8 mouse cellular contexts compared by ENCODE assay signal in genomic region chr15:12801142-12801506, GRCm38 (mm10). TPM values are rescaled to one million over a fixed set of nuclear protein-coding genes. Genes with fewer than 3 reads are reported as not detected.
DNase-seq lines count a peak whose midpoint lies in the region; ATAC-seq and TF ChIP-seq lines count a peak whose summit lies in the region.
"Not testable (repeated sequence)": the region's sequence is repeated elsewhere in the genome, so short reads cannot be mapped to it uniquely, and the experiment has no call there.

No protein-coding gene starts in this region.

- H3K4me1 ChIP-seq in MEL (ENCODE audit: control insufficient read depth in 1 of 2, insufficient read depth in 2 of 2, low read length in 2 of 2); heart, embryonic 12.5 days (replicated peaks); heart, embryonic 16.5 days (ENCODE audit: control insufficient read depth, insufficient read depth, low read length); small intestine, adult 2 months (ENCODE audit: control insufficient read depth, insufficient read depth, insufficient read length, low read length): not testable (repeated sequence)
- H3K4me1 ChIP-seq in erythroblast, embryonic 14.5 days (ENCODE audit: control insufficient read depth), result peaks cover 15% of the 10 kb centered on the region
- peaks cover 14% of the 10 kb centered on the region for H3K4me1 ChIP-seq in liver, embryonic 12.5 days

- not testable (repeated sequence) for ATAC-seq in heart, embryonic 12.5 days (ENCODE audit: insufficient number of reproducible peaks, low FRiP score); heart, embryonic 16.5 days (replicated peaks; ENCODE audit: extremely low read depth, insufficient read depth, low FRiP score); liver, embryonic 12.5 days

- 72% methylated on average over 2 of the region's 2 CpGs for WGBS in heart, embryonic 12.5 days
- 72% methylated on average over 2 of the region's 2 CpGs for WGBS in heart, embryonic 16.5 days
- WGBS in liver, embryonic 12.5 days (ENCODE audit: insufficient replicate concordance), result 61% methylated on average over 2 of the region's 2 CpGs
- WGBS in small intestine, adult 2 months, result 83% methylated on average over 2 of the region's 2 CpGs

- H3K9me3 ChIP-seq in MEL (replicated peaks; ENCODE audit: insufficient read depth, low read length); erythroblast, embryonic 14.5 days (ENCODE audit: control insufficient read depth, low read length); heart, embryonic 12.5 days (replicated peaks); heart, embryonic 16.5 days (replicated peaks; ENCODE audit: control insufficient read depth, low read length); liver, embryonic 12.5 days (replicated peaks): not testable (repeated sequence)

- not testable (repeated sequence) for TF ChIP-seq EP300 in MEL (IDR thresholded peaks at IDR 0.05; ENCODE audit: low read depth in 1 of 2, low read length in 2 of 2)

- H3K27ac ChIP-seq in MEL (ENCODE audit: control insufficient read depth, low read depth, low read length); heart, embryonic 12.5 days (ENCODE audit: poor library complexity, severe bottlenecking); heart, embryonic 16.5 days (ENCODE audit: low read length); liver, embryonic 12.5 days; small intestine, adult 2 months (ENCODE audit: insufficient read depth, low read depth, low read length): not testable (repeated sequence)

- not testable (repeated sequence) for TF ChIP-seq POLR2A in MEL (IDR thresholded peaks at IDR 0.05; ENCODE audit: control insufficient read depth in 1 of 2, insufficient read depth in 1 of 2, low read depth in 1 of 2, low read length in 2 of 2, poor library complexity in 1 of 2); myocyte (IDR thresholded peaks at IDR 0.05; ENCODE audit: insufficient read length, low read depth); small intestine, adult 2 months (IDR thresholded peaks at IDR 0.05; ENCODE audit: low read depth, low read length)

- TF ChIP-seq RAD21 in MEL (IDR thresholded peaks at IDR 0.05; ENCODE audit: low read depth, low read length), result not testable (repeated sequence)

- not testable (repeated sequence) for H3K36me3 ChIP-seq in MEL (ENCODE audit: control insufficient read depth in 1 of 2, insufficient read depth in 2 of 2, low read length in 2 of 2); heart, embryonic 12.5 days; heart, embryonic 16.5 days (ENCODE audit: control insufficient read depth, insufficient read depth); liver, embryonic 12.5 days; myocyte (ENCODE audit: control insufficient read depth, insufficient read depth); small intestine, adult 2 months (ENCODE audit: control insufficient read depth, insufficient read depth, low read length)
- H3K36me3 ChIP-seq in erythroblast, embryonic 14.5 days (ENCODE audit: control insufficient read depth), result peaks cover 12% of the 10 kb centered on the region

- H3K4me3 ChIP-seq in MEL (ENCODE audit: control insufficient read depth in 1 of 2, insufficient read depth in 1 of 2, low read depth in 2 of 2, low read length in 2 of 2), result peak overlapping the region; percentile 31 to 55
- H3K4me3 ChIP-seq in erythroblast, embryonic 14.5 days (replicated peaks), result peak overlapping the region; percentile 28
- not testable (repeated sequence) for H3K4me3 ChIP-seq in heart, embryonic 12.5 days; heart, embryonic 16.5 days (ENCODE audit: low read length); myocyte
- H3K4me3 ChIP-seq in liver, embryonic 12.5 days, result peak overlapping the region; percentile 10; the same call in 1 of the 2 replicates
- peak overlapping the region; percentile 36; the same call in 1 of the 2 replicates for H3K4me3 ChIP-seq in small intestine, adult 2 months (ENCODE audit: low read depth, low read length)

- not testable (repeated sequence) for H3K9ac ChIP-seq in MEL (ENCODE audit: control insufficient read depth, low read depth, low read length, poor library complexity, severe bottlenecking); heart, embryonic 12.5 days; heart, embryonic 16.5 days (ENCODE audit: low read length); liver, embryonic 12.5 days

- not testable (repeated sequence) for TF ChIP-seq CTCF in MEL (IDR thresholded peaks at IDR 0.05 in 2 of 3, conservative IDR thresholded peaks at IDR 0.05 in 1 of 3; ENCODE audit: control insufficient read depth in 1 of 3, insufficient read depth in 1 of 3, low read depth in 2 of 3, low read length in 3 of 3, poor library complexity in 1 of 3, severe bottlenecking in 1 of 3); small intestine, adult 2 months (IDR thresholded peaks at IDR 0.05; ENCODE audit: extremely low read depth, insufficient read length, insufficient replicate concordance, low read depth, low read length)

- H3K79me2 ChIP-seq in MEL (ENCODE audit: control insufficient read depth, insufficient read depth, low read length, poor library complexity); myocyte (ENCODE audit: control insufficient read depth, insufficient read depth): not testable (repeated sequence)

- H3K27me3 ChIP-seq in MEL (ENCODE audit: control insufficient read depth in 1 of 2, insufficient read depth in 2 of 2, low read length in 2 of 2); erythroblast, embryonic 14.5 days (ENCODE audit: control insufficient read depth); heart, embryonic 12.5 days (replicated peaks); heart, embryonic 16.5 days (ENCODE audit: control insufficient read depth, insufficient read depth, low read length); liver, embryonic 12.5 days (replicated peaks); small intestine, adult 2 months (ENCODE audit: control insufficient read depth, insufficient read depth, low read length): not testable (repeated sequence)
- peaks cover 15% of the 10 kb centered on the region for H3K27me3 ChIP-seq in myocyte (ENCODE audit: control insufficient read depth, insufficient read depth, insufficient read length)

- H3K4me2 ChIP-seq in heart, embryonic 12.5 days, result peak overlapping the region; percentile 42; the same call in 1 of the 2 replicates
- H3K4me2 ChIP-seq in heart, embryonic 16.5 days (ENCODE audit: low read depth, low read length), result peak overlapping the region; percentile 30; the same call in 1 of the 2 replicates
- H3K4me2 ChIP-seq in liver, embryonic 12.5 days, result peak overlapping the region; percentile 24; the same call in 1 of the 2 replicates
- H3K4me2 ChIP-seq in myocyte (ENCODE audit: low read depth), result peak overlapping the region; percentile 27

- peak; percentile 9 for DNase-seq in CD4-positive helper T cell, adult 2 months (ENCODE audit: low read depth, low spot score)
- DNase-seq in MEL (ENCODE audit: low read depth, low spot score), result not testable (repeated sequence)

- not testable (repeated sequence) for H3ac ChIP-seq in myocyte (ENCODE audit: control insufficient read depth, insufficient read length)

TF ChIP-seq in MEL, 35 proteins besides CTCF, POLR2A, EP300 and RAD21:
- TF ChIP-seq ETS1 (IDR thresholded peaks at IDR 0.05; ENCODE audit: low read depth, low read length), result peak; percentile 55

RNA-seq across cellular contexts. Expression of gene 6030458C11Rik, which starts 23.3 kb away (rescaled TPM):
- total RNA-seq in MEL (2012; rRNA removed), result 16.7 and 21.9 TPM in 2 replicates
- polyA plus RNA-seq in MEL (2012; ENCODE audit: insufficient read depth in 1 of 2, insufficient read length in 2 of 2, low read depth in 1 of 2, low replicate concordance in 2 of 2, missing spikeins in 1 of 2) (10 to 100 TPM in 1 of 2 experiments, not detected in 1; 25.7 TPM), myocyte (2012; fragmentation: generic; extraction: Trizol) (12.7 TPM)
- 1.1 TPM in 2 replicates for polyA plus RNA-seq in erythroblast, embryonic 14.5 days (2012)
- polyA plus RNA-seq in heart, embryonic 12.5 days (2016; fragmentation: Nextera tagmentation; extraction: Ambion mirVana), result 32.3 and 32.9 TPM in 2 replicates
- polyA plus RNA-seq in heart, embryonic 16.5 days (2015; fragmentation: Nextera tagmentation; extraction: Ambion mirVana), result 24.2 and 25.5 TPM in 2 replicates
- 48.6 and 52.0 TPM in 2 replicates for polyA plus RNA-seq in liver, embryonic 12.5 days (2016; fragmentation: Nextera tagmentation; extraction: Ambion mirVana)
- 2.8 and 2.9 TPM in 2 replicates for polyA plus RNA-seq in small intestine, adult 2 months (2012; rRNA removed)

RNA-seq across cellular contexts. Expression of gene Drosha, which starts 23.5 kb away (rescaled TPM):
- total RNA-seq in MEL (2012; rRNA removed), result 42.0 and 43.3 TPM in 2 replicates
- polyA plus RNA-seq in MEL (2012; ENCODE audit: insufficient read depth in 1 of 2, insufficient read length in 2 of 2, low read depth in 1 of 2, low replicate concordance in 2 of 2, missing spikeins in 1 of 2) (100 to 1,000 TPM in 1 of 2 experiments, 10 to 100 TPM in 1; 96.9 to 482 TPM), myocyte (2012; fragmentation: generic; extraction: Trizol) (40.4 TPM)
- polyA plus RNA-seq in erythroblast, embryonic 14.5 days (2012), result 7.8 and 8.8 TPM in 2 replicates
- 42.1 and 43.2 TPM in 2 replicates for polyA plus RNA-seq in heart, embryonic 12.5 days (2016; fragmentation: Nextera tagmentation; extraction: Ambion mirVana)
- polyA plus RNA-seq in heart, embryonic 16.5 days (2015; fragmentation: Nextera tagmentation; extraction: Ambion mirVana), result 22.8 and 25.4 TPM in 2 replicates
- polyA plus RNA-seq in liver, embryonic 12.5 days (2016; fragmentation: Nextera tagmentation; extraction: Ambion mirVana), result 24.3 and 26.3 TPM in 2 replicates
- 5.3 and 9.9 TPM in 2 replicates for polyA plus RNA-seq in small intestine, adult 2 months (2012; rRNA removed)
